Mouse (Mus musculus): ENCODE results near the gene Fsip1. TPM values are rescaled to one million over a fixed set of nuclear protein-coding genes. Genes with fewer than 3 reads are reported as not detected.

Gene Fsip1
- polyA plus RNA-seq, 1 experiment: 0.18 TPM

- DNase-seq (ENCODE audit: low read depth): no peak
Observed at GRCm38 (mm10) chr2:118124437-118124836, 132.3 kb downstream of the Fsip1 start.

- no peak for DNase-seq (ENCODE audit: low read depth)
Observed at GRCm38 (mm10) chr2:118123743-118124142, 133.0 kb downstream of the Fsip1 start.

- DNase-seq (ENCODE audit: low read depth): no peak
Observed at GRCm38 (mm10) chr2:118122291-118122690, 134.5 kb downstream of the Fsip1 start.

- no peak for DNase-seq (ENCODE audit: low read depth)
Observed at GRCm38 (mm10) chr2:118120751-118121150, 136.0 kb downstream of the Fsip1 start.

GRCm38 (mm10) chr2:118120095-118120494 is 136.7 kb downstream of the Fsip1 start:
- DNase-seq (ENCODE audit: low read depth): no peak

GRCm38 (mm10) chr2:118119684-118120083 is 137.1 kb downstream of the Fsip1 start:
- no peak for DNase-seq (ENCODE audit: low read depth)

GRCm38 (mm10) chr2:118118515-118118914 is 138.3 kb downstream of the Fsip1 start:
- no peak for DNase-seq (ENCODE audit: low read depth)

GRCm38 (mm10) chr2:118118045-118118444 is 138.7 kb downstream of the Fsip1 start:
- DNase-seq (ENCODE audit: low read depth): no peak

GRCm38 (mm10) chr2:118117401-118117800 is 139.4 kb downstream of the Fsip1 start:
- DNase-seq (ENCODE audit: low read depth): no peak

- DNase-seq (ENCODE audit: low read depth): no peak
Observed at GRCm38 (mm10) chr2:118116754-118117290, 139.9 kb downstream of the Fsip1 start.

GRCm38 (mm10) chr2:118116180-118116579 is 140.6 kb downstream of the Fsip1 start:
- DNase-seq (ENCODE audit: low read depth): no peak

- no peak for DNase-seq (ENCODE audit: low read depth)
Observed at GRCm38 (mm10) chr2:118115647-118116046, 141.1 kb downstream of the Fsip1 start.

- no peak for DNase-seq (ENCODE audit: low read depth)
Observed at GRCm38 (mm10) chr2:118114671-118115070, 142.1 kb downstream of the Fsip1 start.

GRCm38 (mm10) chr2:118113808-118114524 is 142.8 kb downstream of the Fsip1 start:
- no peak for DNase-seq (ENCODE audit: low read depth)

- no peak for DNase-seq (ENCODE audit: low read depth)
Observed at GRCm38 (mm10) chr2:118112846-118113479, 143.8 kb downstream of the Fsip1 start.

- DNase-seq (ENCODE audit: low read depth): no peak
Observed at GRCm38 (mm10) chr2:118112438-118112837, 144.3 kb downstream of the Fsip1 start.

GRCm38 (mm10) chr2:118111488-118112131 is 145.2 kb downstream of the Fsip1 start, which contains the start of gene Thbs1:
TSS of gene Thbs1 (plus strand) at chr2:118111876.
- no peak for DNase-seq (ENCODE audit: low read depth)

- no peak for DNase-seq (ENCODE audit: low read depth)
Observed at GRCm38 (mm10) chr2:118111116-118111487, 145.7 kb downstream of the Fsip1 start.

GRCm38 (mm10) chr2:118110225-118110915 is 146.4 kb downstream of the Fsip1 start:
- no peak for DNase-seq (ENCODE audit: low read depth)

GRCm38 (mm10) chr2:118102169-118102568 is 154.6 kb downstream of the Fsip1 start:
- no peak for DNase-seq (ENCODE audit: low read depth)

- no peak for DNase-seq (ENCODE audit: low read depth)
Observed at GRCm38 (mm10) chr2:118099104-118099503, 157.7 kb downstream of the Fsip1 start.

- no peak for DNase-seq (ENCODE audit: low read depth)
Observed at GRCm38 (mm10) chr2:118091226-118091625, 165.5 kb downstream of the Fsip1 start.

All from gonadal fat pad, adult 2 months (tissue).